Mouse (Mus musculus) monocyte, adult 2 months (primary cell): ENCODE results near the gene Htra3.

Source experiments
- DNase-seq, 2 experiments: peaks; one replicate each; pipeline ENCODE4 v3.0.0; 2022; ENCODE audit warnings: low spot score in 2 of 2, low read depth in 1 of 2

The Htra3 gene

DNA sequence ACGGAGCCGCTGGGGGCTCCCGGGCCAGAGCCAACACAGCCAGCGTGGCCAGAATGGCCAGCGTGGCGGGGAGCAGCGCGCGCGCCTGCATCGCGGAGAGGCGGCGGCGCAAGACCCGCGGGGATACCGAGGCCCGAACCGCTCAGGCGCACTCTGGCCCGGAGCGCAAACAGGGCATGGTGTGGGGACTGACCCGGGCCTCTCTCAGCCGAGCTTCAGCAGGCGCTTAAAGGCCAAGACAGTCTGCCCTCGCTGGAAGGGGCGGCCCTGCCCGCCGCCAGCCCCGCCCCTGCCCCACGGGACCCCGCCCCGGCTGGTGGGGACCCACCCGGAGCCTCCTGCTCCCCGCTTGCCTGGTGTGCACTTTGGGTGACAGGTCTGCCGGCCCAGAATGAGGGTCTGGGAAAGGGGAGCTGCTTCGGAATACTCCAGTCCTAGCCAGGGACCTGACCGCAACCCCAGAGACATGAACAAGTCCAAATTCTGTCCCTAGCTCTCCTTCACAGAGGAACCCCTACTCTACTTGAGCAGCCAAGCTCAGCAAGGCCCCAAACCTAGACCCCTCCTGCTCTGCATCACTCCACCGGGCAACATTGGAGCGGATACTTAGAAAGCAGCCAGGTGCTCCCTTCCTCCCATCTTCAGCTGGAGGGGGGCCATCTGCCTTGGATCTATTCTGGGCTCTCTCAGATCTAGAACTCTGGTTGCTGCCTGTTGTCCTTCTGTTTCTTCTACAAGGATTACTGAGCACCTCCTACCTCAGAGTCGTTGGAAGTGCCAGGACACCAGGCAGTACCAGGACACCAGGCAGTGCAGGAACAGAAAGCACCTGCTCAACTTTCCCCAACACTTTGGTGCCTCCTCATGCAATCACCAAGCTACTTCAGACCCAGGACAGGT is at the start of gene Htra3:
Gene Htra3, minus strand, starts transcription at position 527 of the 900 bp plus-strand sequence.
- no peak for DNase-seq

DNA sequence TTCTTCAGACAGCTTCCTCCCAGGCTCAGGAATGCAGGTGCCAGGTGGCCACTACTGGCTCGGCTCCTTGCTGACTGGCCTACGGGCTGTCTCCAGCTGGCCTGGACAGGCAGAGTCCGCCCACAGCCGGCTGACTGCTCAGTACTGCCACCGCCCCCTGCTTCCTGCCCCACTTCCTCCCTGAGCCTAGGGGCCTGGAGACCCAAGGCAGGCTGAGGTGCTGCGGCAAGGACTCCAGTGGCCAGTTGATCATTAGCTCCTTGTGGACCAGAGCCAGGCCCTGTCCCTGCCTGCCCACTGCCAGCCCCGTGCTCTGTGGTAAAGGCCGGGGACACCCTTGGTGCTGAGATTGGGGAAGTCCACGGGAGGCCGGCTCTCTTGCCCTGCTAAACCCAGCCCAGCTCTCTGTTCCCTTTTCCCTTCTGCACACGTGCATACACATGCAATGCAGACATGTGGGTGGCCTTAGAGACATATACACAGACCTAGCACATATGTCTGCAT is 49.4 kb upstream of the Htra3 start:
- peak; percentile 87 to 90 for DNase-seq

DNA sequence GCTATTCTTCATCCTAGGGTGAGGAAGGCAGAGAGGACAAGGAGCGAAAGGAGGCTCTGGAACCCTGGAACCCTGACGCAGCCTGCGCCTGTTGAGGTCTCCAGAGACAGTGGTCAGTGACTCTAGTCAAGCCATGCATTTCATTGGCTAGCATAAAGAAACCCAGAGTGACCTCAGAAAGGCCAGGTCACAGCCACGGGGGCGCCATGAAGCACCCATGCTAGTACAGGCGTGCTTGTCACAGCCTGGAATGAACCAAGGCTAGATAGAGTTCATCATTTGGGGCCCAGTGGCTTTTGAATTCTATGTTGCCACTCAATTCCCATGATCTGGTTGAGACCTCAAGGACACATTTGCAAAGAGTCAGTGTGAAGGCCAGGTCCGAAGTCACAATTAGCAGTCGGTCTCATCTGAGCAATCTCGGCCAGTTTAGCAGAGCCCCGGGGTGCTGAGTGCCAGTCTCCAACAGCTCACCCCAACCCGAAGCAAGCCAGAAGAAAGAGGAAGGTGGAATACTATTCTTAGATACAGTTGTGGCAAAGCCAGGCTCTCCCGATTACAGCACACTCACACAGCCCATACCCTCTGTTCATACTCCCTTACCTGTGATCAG is 48.9 kb upstream of the Htra3 start:
- no peak for DNase-seq

DNA sequence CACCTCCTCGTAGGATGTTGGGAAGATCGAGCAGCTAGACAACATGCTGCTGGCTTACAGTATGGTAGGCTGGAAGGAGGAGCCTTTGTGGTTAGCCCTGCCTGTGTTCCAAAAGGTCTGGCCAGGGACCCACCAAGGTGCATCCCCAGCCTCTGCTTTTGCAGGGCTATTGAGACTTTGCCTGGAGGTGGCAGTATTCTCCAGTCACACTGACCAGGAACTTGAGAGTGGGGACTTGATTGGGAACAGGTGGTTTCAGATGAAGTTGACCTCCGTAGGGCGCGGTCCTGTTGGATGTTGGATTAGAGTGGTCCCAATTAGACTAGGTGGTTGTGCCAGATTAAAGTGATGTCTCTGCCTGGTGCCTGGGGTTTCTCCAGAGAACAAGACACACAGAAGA is 47.9 kb upstream of the Htra3 start:
- DNase-seq: no peak

DNA sequence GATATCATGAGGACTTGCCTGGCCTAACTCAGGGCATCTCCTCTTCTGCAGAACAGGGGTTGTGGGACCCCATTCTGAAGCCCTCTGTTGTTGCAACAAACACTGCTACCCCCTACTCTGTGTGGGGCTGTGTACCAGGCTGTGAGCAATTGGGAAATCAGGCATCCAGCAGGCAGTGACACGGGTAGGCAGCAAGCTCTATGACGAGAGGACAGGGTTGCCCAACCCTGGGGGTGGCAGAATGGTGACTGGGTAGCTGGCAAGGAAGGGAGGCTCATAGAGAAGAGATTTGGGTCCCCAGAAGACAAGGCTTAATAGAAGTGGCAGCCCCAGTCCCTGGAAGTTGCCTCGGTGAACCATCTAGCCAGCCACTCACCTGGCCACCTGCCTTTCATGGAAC is 46.3 kb upstream of the Htra3 start:
- no peak for DNase-seq

DNA sequence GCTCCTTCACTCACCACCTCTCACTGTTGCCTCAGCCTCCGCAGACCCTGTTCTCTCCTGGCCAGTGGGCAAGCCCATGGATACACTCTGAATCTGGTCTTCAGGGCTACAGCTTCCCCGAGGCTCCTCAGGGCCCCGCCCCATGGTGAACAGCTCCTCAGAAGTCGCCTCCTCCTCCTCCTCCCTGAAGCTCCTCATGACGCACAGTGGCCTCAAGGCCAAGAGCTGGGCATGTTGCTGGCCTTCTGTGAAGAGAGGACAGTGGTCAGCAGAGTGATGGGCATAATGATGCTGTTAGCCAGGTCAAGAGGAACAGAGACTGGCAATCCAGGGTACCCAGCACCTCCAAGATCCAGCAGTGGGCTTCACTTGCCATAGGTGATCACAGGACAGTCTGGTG is 44.3 kb upstream of the Htra3 start:
- DNase-seq: no peak

DNA sequence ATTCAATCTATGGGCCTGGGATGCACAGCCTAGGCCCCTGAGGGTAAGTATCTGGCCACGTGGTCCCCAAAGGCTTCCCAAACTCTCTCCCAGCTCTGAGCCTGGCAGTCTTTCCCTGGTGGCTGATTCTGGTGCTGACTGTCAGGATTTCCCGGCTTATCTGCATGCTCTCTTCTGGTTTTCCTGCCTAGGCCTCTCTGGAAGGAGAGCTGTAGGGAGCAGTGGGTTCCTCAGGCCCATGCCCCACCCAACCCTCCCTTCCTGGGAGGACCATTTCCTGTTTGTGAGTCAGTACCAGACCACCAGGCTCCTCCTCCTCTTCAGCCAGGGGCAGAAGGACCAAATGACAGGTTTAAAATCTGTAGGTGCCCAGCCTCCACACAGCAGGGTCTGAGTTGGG is 43.1 kb upstream of the Htra3 start:
- DNase-seq: no peak

DNA sequence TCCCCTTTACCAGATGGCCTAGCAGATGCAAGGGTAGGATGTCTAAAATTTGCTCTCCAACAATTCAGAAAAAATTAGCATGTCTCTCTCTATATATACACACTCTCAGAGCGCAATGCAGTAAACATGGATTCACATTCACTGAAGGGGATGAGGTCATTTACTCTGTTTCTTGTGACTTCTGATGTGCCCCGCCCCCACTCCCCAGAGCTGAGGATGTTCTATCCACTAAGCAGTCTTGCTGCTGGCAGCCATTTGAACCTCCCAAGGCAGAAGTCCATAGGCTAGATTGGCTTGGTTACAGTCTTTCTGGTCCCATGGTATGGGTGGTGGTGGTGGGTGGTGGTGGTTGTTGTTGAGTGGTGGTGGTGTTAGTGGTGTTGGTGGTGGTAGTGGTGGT is 42.4 kb upstream of the Htra3 start:
- DNase-seq: no peak

DNA sequence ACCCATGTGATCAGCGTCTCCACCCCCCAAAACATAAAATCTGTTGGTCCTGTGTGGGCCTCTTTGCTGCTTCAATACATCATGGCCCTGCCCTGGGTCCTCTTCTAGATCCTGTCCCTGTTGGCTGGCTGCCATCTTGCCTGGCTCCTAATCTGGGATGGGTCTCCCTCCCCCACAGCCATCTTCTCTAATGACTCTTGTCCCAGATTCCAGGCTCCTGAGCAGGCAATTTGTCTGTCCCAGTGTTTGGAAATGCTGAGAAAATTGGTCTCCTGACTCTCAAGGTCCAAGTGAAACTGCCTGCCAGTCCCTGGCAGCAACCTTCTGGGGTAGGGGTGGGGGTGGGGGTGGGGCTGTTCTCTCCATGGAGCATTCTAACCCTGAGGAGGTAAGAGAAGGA is 40.3 kb upstream of the Htra3 start:
- no peak for DNase-seq

DNA sequence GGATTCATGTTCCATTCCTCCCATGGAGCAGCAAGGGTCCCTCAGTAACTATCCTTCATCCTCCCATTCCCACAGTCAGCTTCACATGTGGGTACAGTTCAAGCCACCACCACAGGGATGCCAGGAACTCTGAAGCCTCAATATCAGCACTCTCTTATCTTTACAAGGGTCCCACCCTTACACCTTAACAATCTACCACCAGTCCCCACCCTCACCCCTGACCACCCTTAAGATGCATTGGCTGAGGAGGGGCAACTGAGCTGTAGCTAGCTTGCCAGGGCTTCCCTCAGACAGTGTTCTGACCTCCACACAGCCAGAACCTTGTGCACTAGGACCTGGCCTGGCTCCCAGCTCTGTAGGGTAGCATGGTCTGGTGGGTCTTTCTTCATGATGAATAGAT is 39.8 kb upstream of the Htra3 start:
- DNase-seq: no peak

DNA sequence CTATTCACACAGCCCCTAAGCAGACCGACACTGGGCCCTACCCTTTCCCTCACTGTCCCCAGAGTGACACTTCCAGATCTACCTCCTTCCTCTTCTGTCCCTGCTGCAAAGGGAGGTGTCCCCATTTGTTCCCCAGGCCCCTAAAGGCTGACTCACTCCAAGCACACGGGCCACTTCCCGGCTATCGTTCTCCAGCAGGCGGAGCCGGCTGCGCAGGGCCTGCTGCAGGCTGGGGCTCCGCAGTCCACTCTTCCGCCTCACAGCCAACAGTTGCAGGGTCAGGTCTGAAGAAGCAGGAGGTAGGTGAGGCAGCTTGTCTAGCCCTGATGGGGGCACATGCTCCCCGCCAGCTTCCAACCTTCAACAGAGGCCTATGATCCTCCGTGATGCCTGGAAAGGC is 39.2 kb upstream of the Htra3 start:
- DNase-seq: no peak

DNA sequence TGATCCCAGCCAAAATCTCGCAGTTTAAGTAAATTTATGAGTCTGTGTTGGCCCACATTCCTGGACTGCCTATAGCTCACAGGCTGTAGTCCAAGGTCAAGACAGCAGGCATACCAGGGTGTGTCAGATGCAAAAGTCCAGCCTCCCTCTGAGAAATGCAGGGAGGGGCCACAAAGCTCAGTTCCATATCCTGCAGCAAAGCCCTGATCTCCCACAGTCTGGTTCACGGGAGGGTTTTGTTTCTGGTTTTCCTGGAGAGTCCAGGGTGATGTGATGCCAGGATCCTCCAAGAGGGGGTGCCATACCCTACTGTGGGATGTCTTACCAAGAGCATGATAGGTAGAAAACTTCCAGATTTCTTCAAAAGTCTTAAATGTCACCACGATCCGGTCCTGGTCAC is 38.4 kb upstream of the Htra3 start:
- no peak for DNase-seq

DNA sequence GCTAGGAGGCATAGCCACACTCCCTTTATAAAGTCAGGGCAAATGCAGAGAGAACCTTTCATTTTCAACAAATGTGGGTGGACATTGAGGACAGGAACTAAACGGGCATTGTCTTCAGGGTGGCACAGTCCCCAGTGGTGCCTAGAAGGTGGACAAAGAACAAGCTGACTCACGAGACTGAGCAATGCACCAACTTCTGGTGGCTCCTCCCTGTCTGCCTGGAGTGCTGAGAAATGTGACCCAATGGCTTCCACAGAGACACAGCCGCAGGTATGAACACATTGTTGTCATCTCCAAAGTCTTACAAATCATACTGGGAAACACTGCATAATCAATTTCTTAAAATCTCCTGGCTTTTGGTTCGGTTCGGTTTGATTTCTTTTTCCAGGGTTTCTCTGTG is 37.9 kb upstream of the Htra3 start:
- DNase-seq: no peak

DNA sequence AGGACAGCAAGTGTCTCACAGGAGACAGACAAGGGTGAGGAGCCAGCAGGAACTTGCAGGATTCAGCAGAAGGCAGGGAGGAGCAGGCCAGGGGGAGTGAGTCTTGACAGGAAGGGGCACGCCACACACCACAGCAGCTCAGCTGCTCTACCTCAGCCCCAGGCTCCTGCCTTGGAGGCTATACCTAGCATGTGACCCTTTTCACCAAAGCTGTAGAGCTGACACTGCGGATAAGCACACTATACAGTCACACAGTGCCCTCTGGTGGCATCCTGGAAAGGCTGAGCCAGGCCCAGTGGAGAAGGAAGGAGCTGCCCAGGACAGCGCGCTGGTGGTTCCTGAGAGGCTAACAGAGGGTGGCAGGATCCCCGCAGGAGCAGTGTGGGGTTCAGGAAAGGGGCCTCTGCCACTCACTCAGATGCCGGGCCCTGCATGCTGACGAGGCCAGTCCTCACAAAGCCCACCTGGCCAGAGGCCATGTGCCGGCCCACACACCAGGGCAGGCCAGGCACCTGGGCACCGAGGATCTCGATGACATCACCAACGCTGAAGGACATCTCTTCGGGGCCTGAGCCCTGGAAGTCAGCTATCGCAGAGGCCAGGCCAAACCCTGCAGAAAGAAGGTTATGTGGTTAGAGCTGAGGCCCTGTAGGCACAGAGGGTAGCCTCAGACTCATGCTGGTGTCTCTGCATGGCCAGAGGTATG is 34.2 kb upstream of the Htra3 start:
- no peak for DNase-seq

DNA sequence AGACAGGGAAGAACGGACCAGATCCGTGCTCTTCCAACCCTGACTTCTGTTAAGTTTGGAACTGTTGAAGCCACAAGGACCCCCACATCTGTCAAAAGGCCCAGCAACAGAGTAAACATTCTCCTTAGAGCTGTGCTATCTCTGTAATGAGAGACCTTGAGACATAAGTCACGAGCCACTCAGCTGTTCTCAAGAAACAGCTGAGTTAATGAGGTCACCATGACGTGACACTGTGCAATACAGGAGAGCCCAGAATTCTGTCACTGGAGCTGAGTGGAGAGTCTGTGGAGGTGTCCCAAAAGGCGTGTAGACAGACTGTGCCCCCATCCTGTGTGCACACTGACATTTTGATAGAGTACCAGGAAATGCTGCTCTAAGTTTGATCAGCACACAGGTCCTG is 32.9 kb upstream of the Htra3 start:
- DNase-seq: no peak

DNA sequence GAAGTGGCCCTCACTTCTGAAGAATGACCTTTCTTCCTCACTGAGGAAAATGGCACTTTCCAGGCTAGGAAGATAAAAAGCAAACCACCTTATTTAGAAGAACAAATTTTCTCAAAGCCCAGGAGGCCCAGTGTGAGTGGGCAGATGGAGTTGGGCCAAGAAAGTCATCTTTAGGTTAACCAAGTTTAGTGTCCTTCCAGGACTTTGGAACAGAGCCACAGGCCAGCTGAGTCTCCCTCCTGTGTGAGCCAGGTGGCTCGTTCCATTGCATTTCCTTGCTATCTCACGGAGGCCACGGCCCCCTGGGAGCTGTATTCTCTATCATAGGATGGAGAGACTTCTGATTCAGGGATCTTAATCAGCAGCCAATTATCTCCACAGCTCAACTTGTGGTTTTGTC is 31.3 kb upstream of the Htra3 start:
- DNase-seq: no peak

DNA sequence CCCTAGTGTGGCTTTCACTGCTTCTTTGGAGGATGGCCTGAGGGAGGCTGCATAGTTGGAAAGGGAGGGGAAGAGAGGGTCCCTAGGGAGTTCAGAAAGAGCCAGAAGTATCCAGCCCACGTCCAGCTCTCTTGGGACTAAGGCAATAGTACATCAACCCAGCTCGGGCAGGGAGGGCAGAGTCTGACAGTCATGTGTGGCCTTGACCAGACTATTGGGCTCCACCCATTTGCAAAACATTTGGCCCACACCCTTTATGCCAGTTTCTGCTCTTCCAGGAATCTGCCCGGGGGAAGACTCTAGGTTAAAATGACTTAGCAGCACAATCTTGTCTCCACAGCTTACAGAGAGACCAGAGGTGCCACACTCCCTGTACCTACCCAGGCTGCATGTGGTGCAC is 30.9 kb upstream of the Htra3 start:
- no peak for DNase-seq

DNA sequence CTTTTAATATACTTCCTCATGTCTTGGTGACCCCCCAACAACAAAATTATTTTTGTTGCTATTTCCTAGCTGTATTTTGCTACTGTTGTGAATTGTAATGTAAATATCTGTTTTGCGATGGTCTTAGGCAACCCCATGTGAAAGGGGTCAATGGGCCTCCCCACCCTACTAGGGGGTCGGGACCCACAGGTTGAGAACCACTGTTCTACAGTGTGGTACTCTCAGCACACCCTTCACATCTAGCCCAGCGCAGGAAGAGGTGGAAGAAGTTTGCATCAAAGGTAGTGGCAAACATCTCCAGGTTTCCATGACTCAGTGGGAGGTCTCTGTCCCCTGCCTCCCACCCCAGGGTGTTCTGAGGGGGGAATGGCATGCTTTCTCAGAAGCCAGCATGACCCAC is 25.8 kb upstream of the Htra3 start:
- no peak for DNase-seq

DNA sequence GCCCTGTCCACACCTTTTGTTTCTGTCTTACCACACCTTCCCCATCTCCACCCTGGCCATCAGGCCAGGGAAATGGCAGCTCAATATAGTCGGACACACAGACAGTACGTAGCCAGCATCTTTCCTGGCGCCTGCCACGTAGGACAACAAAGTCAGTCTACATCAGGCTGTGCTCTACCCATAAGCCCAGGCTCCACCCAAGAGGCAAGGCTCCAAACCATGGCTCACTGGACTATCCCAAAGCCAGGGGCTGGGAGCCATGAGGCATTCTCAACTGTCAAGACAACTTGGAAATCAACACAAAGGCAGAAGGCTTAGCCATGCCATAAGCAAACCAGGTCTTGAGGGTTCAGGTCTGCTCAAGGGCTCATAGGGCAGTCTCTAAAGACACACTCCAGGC is 24.2 kb upstream of the Htra3 start:
- no peak for DNase-seq

DNA sequence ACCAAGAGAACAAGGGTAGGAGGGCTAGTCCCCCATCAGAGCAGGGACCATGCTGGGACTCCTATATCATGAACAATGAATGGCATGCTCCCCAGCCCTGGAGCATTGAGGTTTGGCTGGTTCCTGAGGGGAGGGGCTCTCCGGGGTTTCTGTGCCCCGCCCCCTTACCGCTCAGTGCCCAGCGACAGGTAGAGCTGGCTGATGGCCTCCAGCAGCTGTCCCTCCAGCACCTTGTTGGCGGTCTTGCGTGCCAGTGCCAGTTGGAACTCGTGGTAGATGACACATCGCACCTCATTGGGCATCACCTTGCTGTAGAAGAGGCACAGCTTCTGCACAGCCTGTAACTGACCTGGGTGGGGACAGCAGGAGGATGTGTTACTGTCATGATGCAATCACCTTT is 23.6 kb upstream of the Htra3 start:
- DNase-seq: no peak

DNA sequence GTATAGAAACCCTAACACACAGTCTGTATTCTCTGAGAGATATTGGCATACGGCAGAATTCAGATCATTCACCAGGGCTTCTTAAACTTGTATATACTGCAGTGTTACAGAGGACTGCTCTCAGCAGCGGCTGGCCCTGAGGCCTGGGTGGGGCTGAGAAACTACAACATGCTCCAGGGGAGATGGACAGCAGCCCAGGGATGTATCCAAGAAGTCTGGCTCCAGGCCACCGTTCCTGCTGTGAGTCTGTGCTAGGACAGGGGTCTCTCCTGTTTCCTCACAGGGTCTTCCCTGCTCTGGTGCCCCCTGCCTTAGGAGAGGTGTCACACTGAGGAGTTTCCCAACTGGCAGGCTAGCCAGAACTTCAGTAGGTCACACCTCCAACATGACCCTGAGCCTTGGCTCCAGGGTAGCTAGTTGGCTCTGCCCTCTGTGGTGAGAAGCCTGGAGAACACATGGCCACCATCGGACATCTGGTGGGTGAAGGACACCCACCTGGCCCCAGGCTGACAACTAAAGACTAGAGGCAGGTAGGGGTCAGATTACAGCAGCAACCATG is 23.1 kb upstream of the Htra3 start:
- DNase-seq: no peak

DNA sequence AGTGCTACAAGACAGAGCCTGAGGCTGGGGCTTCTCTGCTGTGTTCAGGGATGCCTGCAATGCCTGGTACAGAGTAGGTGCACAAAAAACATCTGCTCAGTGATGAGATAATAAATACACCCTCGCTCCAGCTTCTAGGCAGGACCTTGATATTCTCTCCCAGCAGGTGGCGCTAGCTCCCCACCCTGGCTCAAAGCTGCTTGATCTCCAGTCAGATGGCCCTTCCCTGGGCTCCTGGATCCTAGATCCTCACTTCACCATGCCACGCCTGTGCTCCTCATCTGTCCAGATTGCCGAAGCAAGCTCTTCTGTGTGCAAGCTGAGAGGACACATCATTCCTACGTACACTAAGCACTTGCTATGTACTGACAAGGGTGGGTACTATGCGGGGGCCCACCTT is 21.5 kb upstream of the Htra3 start:
- DNase-seq: peak; percentile 32 to 37
